Mouse (Mus musculus) bone marrow, adult 2 months (tissue): ENCODE measurements around the gene Olfr453.

ENCODE experiments used
- CTCF ChIP-seq: fragments of 200-500 bp; IDR thresholded peaks from 2 replicates; pipeline ENCODE4 v1.5.1; 2011; ENCODE audit warnings: low read length, control low read depth; ENCODE audit not compliant: control insufficient read depth, insufficient read depth
- POLR2A ChIP-seq: fragments of 200-500 bp; IDR thresholded peaks from 2 replicates; pipeline ENCODE4 v1.6.1; 2011; ENCODE audit warnings: low read depth, mild to moderate bottlenecking, control low read depth, low read length, borderline replicate concordance; ENCODE audit not compliant: control insufficient read depth

GRCm38 (mm10) chr6:42790949-42791556 is 51.9 kb downstream of the Olfr453 start:
- TF ChIP-seq CTCF, result no peak
- TF ChIP-seq POLR2A, result no peak
